Mouse (Mus musculus) stomach, adult 2 months (tissue): Measurements from ENCODE around the gene Gpr137c. TPM values are rescaled to one million over a fixed set of nuclear protein-coding genes. Genes with fewer than 3 reads are reported as not detected.

Experiments used
- polyA plus RNA-seq: library from polyadenylated mRNA; depleted of rRNA; stranded (reverse); fragments of >200 nt; gene quantifications from 2 replicates; pipeline ENCODE4 v1.2.3, GENCODE M21; 2012; rRNA removed

Gpr137c gene
- polyA plus RNA-seq, result 1.7 and 1.9 TPM in 2 replicates

DNA sequence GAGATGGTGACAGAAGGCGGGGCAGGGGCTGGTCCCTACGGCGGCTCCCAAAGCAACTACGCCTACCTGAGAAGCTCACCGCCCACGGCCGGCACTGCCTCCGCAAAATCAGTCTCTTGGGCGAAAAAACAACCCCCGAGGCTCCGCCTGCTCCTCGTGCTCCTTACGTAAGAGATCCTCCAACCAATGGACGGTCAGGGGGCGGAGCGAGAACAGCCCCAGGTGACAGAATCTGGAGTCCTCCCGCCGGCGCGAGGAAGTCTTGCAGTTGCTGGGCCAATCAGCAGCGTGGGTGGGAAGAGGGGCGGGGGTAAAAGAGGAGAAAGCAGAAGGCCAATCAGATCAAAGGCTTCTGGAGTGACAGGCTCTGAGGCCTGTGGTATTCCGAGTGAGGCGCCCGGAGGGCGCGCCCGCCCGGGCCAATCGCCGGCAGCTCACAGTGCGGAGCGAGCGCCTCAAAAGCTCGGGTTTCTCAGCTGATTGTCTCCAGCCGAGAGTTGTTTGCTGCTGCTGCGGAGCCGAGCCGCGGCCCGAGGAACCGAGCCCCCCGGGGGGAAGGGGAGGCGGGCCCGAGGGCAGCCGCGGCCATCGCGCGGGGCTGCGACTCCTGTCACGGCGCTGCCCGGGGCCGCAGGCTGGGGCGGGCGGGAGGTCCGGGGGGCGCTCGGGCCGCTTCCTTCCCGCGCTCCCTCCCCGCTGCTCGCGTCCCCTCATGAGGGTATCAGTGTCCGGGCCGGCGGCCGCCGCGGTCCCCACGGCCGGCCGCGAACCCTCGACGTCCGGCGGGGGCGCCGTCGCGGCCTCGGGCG lies at the start of gene Gpr137c:
TSS of gene Gpr137c (plus strand) at position 437 of the 809 bp plus-strand sequence.

DNA sequence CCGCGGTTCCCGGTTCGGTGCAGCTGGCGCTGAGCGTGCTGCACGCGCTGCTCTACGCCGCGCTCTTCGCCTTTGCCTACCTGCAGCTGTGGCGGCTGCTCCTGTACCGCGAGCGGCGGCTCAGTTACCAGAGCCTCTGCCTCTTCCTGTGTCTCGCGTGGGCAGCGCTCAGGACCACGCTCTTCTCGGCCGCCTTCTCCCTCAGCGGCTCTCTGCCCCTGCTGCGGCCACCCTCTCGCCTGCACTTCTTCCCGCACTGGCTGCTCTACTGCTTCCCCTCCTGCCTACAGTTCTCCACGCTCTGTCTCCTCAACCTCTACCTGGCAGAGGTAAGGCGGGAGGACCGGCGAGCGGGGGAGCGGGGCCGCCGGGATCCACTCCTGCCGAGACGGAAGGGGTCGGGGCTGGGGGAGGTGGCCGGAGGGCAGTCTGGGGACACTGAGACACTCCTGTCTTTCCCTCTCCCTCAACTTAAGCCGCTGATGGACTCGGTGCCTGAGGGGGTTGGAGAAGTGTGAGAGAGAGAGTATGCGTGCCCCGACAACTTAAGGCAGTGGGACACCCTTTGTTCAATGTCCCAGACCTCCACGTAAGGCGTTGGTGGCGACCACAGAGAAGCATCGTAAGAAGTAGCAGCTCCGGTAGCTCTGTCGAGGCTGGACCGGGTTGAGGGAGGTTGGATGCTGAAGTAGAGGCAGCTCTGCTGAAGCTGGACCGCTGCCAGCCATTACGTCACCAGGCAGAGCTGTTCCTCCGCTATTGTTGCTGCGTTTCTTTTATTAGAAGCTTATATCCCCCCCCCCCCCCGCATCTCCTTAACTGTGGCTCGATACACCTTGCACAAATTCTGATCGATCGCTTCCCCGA lies 806 bp downstream of the Gpr137c start, which contains the start of gene Txndc16:
TSS of gene Txndc16 (minus strand) at position 239 of the 867 bp plus-strand sequence.

DNA sequence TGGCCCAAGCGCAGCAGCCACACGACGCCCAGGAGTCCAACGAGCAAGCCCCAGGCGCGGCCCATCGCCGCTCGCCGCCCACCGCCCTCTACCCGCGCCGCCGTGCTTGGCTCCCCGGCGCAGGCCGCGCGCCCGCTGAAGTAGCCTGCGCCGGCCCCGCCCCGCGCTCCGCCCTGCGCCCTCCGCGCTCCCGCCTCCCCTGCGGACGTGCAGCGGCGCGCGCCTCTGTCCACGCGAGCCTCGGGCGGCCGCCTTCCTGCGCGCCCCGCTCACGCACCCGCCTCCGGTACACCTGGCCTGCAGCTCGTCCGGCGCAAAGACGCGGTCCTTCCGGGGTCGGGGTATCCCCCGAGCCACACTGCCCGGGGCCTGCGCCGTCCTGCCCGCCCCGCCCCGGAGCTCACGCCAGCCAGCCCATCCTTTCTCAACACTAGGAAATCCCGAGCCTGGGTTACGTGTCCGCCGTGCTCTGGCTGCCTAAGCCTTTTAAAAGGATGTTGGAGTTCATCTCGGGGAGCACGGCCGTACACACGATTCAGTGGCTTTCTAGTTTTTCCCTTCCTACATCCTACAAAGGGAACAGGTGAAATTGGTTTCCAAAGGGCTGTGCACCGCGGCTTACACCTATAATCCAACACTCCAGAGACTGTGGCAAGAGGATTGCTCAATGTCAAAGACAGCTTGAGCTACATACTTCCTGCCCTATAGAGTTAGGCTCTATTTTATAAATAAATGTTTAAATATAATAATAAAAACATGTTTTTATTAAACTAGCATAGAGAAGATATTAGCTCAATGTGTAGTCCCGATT lies 99.1 kb downstream of the Gpr137c start, which contains the start of gene Ero1l:
TSS of gene Ero1l (minus strand) at position 346 of the 811 bp plus-strand sequence.

DNA sequence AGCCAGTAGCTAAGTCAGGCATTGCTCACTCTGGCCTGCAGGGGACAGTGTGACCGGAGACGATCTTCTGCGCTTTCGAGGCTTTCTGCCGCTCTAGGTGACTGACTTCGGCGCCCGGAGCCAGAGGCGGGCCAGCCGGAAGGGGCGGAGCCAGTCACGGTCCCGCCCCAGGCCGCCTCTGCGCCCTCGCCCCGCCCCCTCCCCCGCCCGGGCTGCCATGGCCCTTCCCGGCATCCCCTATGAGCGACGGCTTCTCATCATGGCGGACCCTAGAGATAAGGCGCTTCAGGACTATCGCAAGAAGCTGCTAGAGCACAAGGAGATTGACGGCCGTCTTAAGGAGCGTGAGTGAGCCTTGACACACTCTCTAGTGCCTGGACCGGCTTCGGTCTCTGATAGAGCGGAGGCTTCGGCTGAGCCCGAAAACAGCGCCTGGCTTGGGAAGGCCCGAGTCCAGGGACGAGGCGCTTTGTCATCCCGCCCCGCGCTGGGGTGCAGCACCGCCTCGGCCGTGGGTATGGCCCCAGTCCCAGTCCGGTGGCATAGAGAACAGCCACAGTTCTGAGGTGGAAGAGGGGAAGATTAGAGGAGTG lies 110.2 kb downstream of the Gpr137c start, which contains the start of gene Psmc6:
TSS of gene Psmc6 (plus strand) at position 200 of the 593 bp plus-strand sequence.

Other genes starting within 250 kb of the Gpr137c start
- 1.7 and 1.8 TPM in 2 replicates for gene Ptger2, start 231.5 kb upstream of the Gpr137c start, polyA plus RNA-seq
- gene Txndc16, start 611 bp downstream of the Gpr137c start, polyA plus RNA-seq, result 2.0 and 2.4 TPM in 2 replicates
- gene Ero1l, start 99.1 kb downstream of the Gpr137c start, polyA plus RNA-seq, result 4.0 and 4.2 TPM in 2 replicates
- 2.2 and 2.7 TPM in 2 replicates for gene Psmc6, start 110.1 kb downstream of the Gpr137c start, polyA plus RNA-seq
- gene Styx, start 131.4 kb downstream of the Gpr137c start, polyA plus RNA-seq, result 4.1 and 10.1 TPM in 2 replicates
- 0.59 and 0.73 TPM in 2 replicates for gene Gnpnat1, start 185.2 kb downstream of the Gpr137c start, polyA plus RNA-seq